Mouse (Mus musculus) midbrain, embryonic 14.5 days (tissue): ENCODE results near the gene Shmt2. TPM values are rescaled to one million over a fixed set of nuclear protein-coding genes. Genes with fewer than 3 reads are reported as not detected.

ENCODE experiments used
- ATAC-seq: fragments of 200-750 bp; cut with Nextera tagmentation; 2 replicates; pipeline ENCODE4 v1.8.0; 2017; ENCODE audit warnings: moderate number of reproducible peaks, moderate library complexity; ENCODE audit not compliant: low FRiP score, low TSS enrichment
- DNase-seq: peaks from one replicate; pipeline ENCODE4 v3.0.0-alpha.2; 2015
- H3K27ac ChIP-seq: fragments of 300-500 bp; sonication (generic); replicated peaks from 2 replicates; pipeline ENCODE4 v1.5.1; 2014; ENCODE audit warnings: mild to moderate bottlenecking, low read depth, low read length, moderate library complexity
- H3K27me3 ChIP-seq: fragments of 300-500 bp; sonication (generic); 2 replicates; pipeline ENCODE4 v1.6.1; 2014; ENCODE audit warnings: low read length, control low read depth, mixed read lengths; ENCODE audit not compliant: control insufficient read depth, insufficient read depth
- H3K36me3 ChIP-seq: fragments of 300-500 bp; sonication (generic); 2 replicates; pipeline ENCODE4 v1.6.1; 2014; ENCODE audit warnings: low read length, control low read depth; ENCODE audit not compliant: control insufficient read depth, insufficient read depth
- H3K4me1 ChIP-seq: fragments of 300-500 bp; sonication (generic); 2 replicates; pipeline ENCODE4 v1.6.1; 2014; ENCODE audit warnings: mild to moderate bottlenecking, antibody characterized with exemption, low read length, control low read depth; ENCODE audit not compliant: control insufficient read depth, insufficient read depth
- H3K4me2 ChIP-seq: fragments of 300-500 bp; sonication (generic); 2 replicates; pipeline ENCODE4 v1.6.1; 2014; ENCODE audit warnings: mild to moderate bottlenecking, low read length, moderate library complexity
- H3K4me3 ChIP-seq: fragments of 300-500 bp; sonication (generic); replicated peaks from 2 replicates; pipeline ENCODE4 v1.5.1; 2014; ENCODE audit warnings: low read depth, low read length
- H3K9ac ChIP-seq: fragments of 300-500 bp; sonication (generic); replicated peaks from 2 replicates; pipeline ENCODE4 v1.6.1; 2014; ENCODE audit warnings: mild to moderate bottlenecking, low read length, moderate library complexity
- H3K9me3 ChIP-seq: fragments of 300-500 bp; sonication (generic); 2 replicates; pipeline ENCODE4 v1.6.1; 2016; ENCODE audit warnings: low read length, control low read depth, mixed read lengths; ENCODE audit not compliant: control insufficient read depth
- WGBS: fragments of 180-500 bp; shearing (Covaris S2); extraction: QIAGEN DNeasy Blood & Tissue Kit; methylation state at CpG from one replicate; pipeline ENCODE4 v1.1.7; 2014; 5-methylcytosine and 5-hydroxymethylcytosine counted together
- polyA plus RNA-seq: library from polyadenylated mRNA; unstranded; fragments of >200 nt; fragmentation: Nextera tagmentation; extraction: Ambion mirVana; gene quantifications from 2 replicates; pipeline ENCODE4 v1.2.1, GENCODE M21; 2014

Shmt2 gene
- polyA plus RNA-seq, 1 experiment from 2014 or later = 48.9 TPM

DNA sequence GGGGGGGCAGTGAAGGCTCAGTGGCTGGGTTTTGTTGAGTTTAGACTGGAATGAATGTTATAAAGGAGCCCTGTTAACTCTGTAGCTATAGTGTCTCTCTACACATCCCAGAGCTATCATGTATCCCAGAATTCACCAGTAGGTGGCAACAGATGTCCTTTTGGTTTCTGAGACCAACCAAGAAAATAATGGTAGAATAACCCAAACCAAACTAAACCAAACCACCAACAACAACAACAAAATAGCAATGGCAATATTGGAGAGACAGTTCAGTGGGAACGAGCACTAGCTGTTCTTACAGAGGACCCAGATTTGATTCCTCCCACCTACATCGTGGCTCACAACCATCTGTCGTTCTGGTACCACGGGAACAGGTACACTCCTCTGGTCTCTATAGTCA, 43.1 kb downstream of the Shmt2 start:
- no peaks in the 10 kb centered on the region for H3K9me3 ChIP-seq
- no peaks in the 10 kb centered on the region for H3K4me1 ChIP-seq
- H3K36me3 ChIP-seq = peaks cover 61% of the 10 kb centered on the region
- no peak overlapping the region for H3K4me2 ChIP-seq
- H3K27me3 ChIP-seq = no peaks in the 10 kb centered on the region
- H3K27ac ChIP-seq = no peak overlapping the region
- no peak overlapping the region for H3K9ac ChIP-seq
- DNase-seq (peak; percentile 78), ATAC-seq (no peak)
- WGBS = 98% methylated on average over 4 of the region's 4 CpGs
- no peak overlapping the region for H3K4me3 ChIP-seq

DNA sequence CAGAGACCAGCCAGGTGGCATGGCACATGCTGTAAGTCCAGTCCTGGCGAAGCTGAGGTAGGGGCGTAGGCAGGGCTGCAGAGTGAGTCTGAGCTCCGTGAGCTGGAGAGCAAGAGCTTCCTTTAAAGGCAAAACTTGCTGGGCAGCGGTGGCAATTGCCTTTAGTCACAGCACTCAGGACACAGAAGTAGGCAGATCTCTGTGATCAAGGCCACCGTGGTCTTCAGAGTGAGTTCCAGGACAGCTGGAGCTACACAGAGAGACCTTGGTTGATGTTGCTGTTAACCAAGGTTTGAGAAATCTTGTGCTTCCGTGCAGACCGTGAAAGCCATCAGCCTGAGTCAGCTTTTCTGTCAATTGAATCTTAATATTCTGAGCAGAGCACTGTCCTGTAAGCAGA, 44.9 kb downstream of the Shmt2 start:
- Histone ChIP-seq H3K27me3 (no peaks in the 10 kb centered on the region), H3K36me3 (peaks cover 61% of the 10 kb centered on the region), H3K9ac (no peak overlapping the region), H3K4me1 (no peaks in the 10 kb centered on the region), H3K9me3 (no peaks in the 10 kb centered on the region), H3K27ac (no peak overlapping the region), H3K4me2 (no peak overlapping the region), H3K4me3 (no peak overlapping the region)
- 84% methylated on average over 7 of the region's 7 CpGs for WGBS
- no peak for DNase-seq
- ATAC-seq = no peak

DNA sequence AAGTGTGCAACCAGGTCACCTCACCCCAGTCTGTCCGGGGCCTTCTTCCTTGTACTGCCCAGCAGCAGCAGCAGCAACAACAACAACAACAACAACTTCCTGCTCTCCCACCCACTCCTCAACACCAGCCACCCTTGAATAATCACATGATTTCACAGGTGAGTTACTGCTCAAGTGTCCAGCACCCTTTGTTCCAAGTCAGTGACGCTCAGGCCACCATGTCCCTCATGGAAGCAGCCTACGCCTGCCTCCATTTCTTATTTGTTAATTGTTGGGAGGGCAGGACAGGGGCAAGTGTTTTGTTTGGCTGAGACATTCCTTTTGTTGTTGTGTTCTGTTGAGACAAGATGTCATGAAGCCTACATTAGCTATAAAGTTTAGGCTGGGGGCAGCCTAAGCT, 45.7 kb downstream of the Shmt2 start:
- Histone ChIP-seq H3K4me3 (no peak overlapping the region), H3K9ac (no peak overlapping the region), H3K27ac (no peak overlapping the region), H3K4me1 (no peaks in the 10 kb centered on the region), H3K9me3 (no peaks in the 10 kb centered on the region), H3K27me3 (no peaks in the 10 kb centered on the region), H3K36me3 (peaks cover 60% of the 10 kb centered on the region), H3K4me2 (no peak overlapping the region)
- WGBS = 91% methylated on average over 3 of the region's 3 CpGs
- DNase-seq = no peak
- no peak for ATAC-seq

DNA sequence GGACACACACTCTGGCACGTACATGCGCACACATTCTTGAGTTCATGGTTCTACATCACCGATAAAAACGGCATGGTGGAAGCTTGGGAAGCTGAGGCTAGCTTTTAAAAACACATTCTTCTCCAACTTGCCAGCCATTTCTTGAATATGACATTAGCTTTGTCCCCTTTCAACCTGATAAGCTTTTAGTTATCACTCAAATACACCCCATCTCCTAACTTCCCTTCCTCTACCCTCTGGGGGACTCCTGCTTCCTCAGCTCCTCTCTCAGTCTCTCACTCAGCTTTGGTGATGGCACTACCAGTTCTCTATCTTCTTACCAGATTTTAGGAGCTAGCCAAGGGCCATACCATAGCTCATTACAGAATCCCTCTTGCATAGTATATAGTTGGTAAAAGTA, 47.1 kb downstream of the Shmt2 start:
- no peak overlapping the region for H3K4me2 ChIP-seq
- H3K9ac ChIP-seq = no peak overlapping the region
- H3K27ac ChIP-seq = no peak overlapping the region
- 98% methylated on average over 4 of the region's 4 CpGs for WGBS
- H3K4me1 ChIP-seq = no peaks in the 10 kb centered on the region
- DNase-seq = no peak
- no peak for ATAC-seq
- H3K36me3 ChIP-seq = peaks cover 60% of the 10 kb centered on the region
- H3K4me3 ChIP-seq = no peak overlapping the region
- no peaks in the 10 kb centered on the region for H3K9me3 ChIP-seq
- no peaks in the 10 kb centered on the region for H3K27me3 ChIP-seq

- 88% methylated on average over 9 of the region's 9 CpGs for WGBS
- no peak overlapping the region for H3K4me2 ChIP-seq
- ATAC-seq (no peak), DNase-seq (no peak)
- H3K36me3 ChIP-seq = peaks cover 60% of the 10 kb centered on the region
- H3K4me3 ChIP-seq = no peak overlapping the region
- H3K9me3 ChIP-seq = no peaks in the 10 kb centered on the region
- no peaks in the 10 kb centered on the region for H3K4me1 ChIP-seq
- H3K27ac ChIP-seq = no peak overlapping the region
- H3K27me3 ChIP-seq = no peaks in the 10 kb centered on the region
- H3K9ac ChIP-seq = no peak overlapping the region
Measured at GRCm38 (mm10) chr10:127472722-127473121, 49.5 kb downstream of the Shmt2 start.

- no peak overlapping the region for H3K4me3 ChIP-seq
- peaks cover 47% of the 10 kb centered on the region for H3K36me3 ChIP-seq
- H3K9me3 ChIP-seq = no peaks in the 10 kb centered on the region
- H3K27ac ChIP-seq = no peak overlapping the region
- no peak for ATAC-seq
- no peak for DNase-seq
- H3K4me1 ChIP-seq = no peaks in the 10 kb centered on the region
- H3K9ac ChIP-seq = no peak overlapping the region
- H3K4me2 ChIP-seq = no peak overlapping the region
- H3K27me3 ChIP-seq = no peaks in the 10 kb centered on the region
- 84% methylated on average over 15 of the region's 15 CpGs for WGBS
Measured at GRCm38 (mm10) chr10:127471281-127471988, 50.8 kb downstream of the Shmt2 start.

Other genes with a start within 250 kb of the Shmt2 start
- 17.4 and 18.0 TPM in 2 replicates for gene Mbd6, start 233.4 kb downstream of the Shmt2 start, polyA plus RNA-seq
- 109 and 122 TPM in 2 replicates for gene Mars, start 210.7 kb downstream of the Shmt2 start, polyA plus RNA-seq
- gene Arhgap9, start 200.5 kb downstream of the Shmt2 start, polyA plus RNA-seq = 0.18 and 1.1 TPM in 2 replicates
- 0.92 and 1.2 TPM in 2 replicates for gene Gli1, start 180.5 kb downstream of the Shmt2 start, polyA plus RNA-seq
- 0.04 TPM in 1 of 2 replicates, not detected in the other for gene Inhbe, start 168.0 kb downstream of the Shmt2 start, polyA plus RNA-seq
- gene Inhbc, start 152.0 kb downstream of the Shmt2 start, polyA plus RNA-seq = not detected in 2 replicates
- gene R3hdm2, start 142.1 kb downstream of the Shmt2 start, polyA plus RNA-seq = 34.0 and 39.8 TPM in 2 replicates
- 0.32 and 1.0 TPM in 2 replicates for gene Stac3, start 20.8 kb downstream of the Shmt2 start, polyA plus RNA-seq
- 14.2 and 18.6 TPM in 2 replicates for gene Ndufa4l2, start 7.5 kb downstream of the Shmt2 start, polyA plus RNA-seq
- gene Nxph4, start 12.1 kb upstream of the Shmt2 start, polyA plus RNA-seq = 106 and 134 TPM in 2 replicates
- 110 and 131 TPM in 2 replicates for gene Lrp1, start 98.7 kb upstream of the Shmt2 start, polyA plus RNA-seq
- 1.4 and 4.0 TPM in 2 replicates for gene Stat6, start 120.5 kb upstream of the Shmt2 start, polyA plus RNA-seq
- 2.6 and 3.5 TPM in 2 replicates for gene Nemp1, start 144.5 kb upstream of the Shmt2 start, polyA plus RNA-seq
- gene Nab2, start 146.1 kb upstream of the Shmt2 start, polyA plus RNA-seq = 0.93 and 1.2 TPM in 2 replicates
- 0.62 TPM in 1 of 2 replicates, not detected in the other for gene Myo1a, start 182.7 kb upstream of the Shmt2 start, polyA plus RNA-seq
- not detected in 2 replicates for gene Tac2, start 202.0 kb upstream of the Shmt2 start, polyA plus RNA-seq
- gene Zbtb39, start 217.1 kb upstream of the Shmt2 start, polyA plus RNA-seq = 5.5 and 6.2 TPM in 2 replicates
- gene Gpr182, start 229.3 kb upstream of the Shmt2 start, polyA plus RNA-seq = 0.53 and 0.67 TPM in 2 replicates
- 0.07 TPM in 1 of 2 replicates, not detected in the other for gene Rdh1, start 237.3 kb upstream of the Shmt2 start, polyA plus RNA-seq
- gene Rdh16f1, start 237.3 kb upstream of the Shmt2 start, polyA plus RNA-seq = not detected in 2 replicates